Mouse (Mus musculus): ENCODE measurements around the gene Zscan20.
"Not testable (repeated sequence)": the region's sequence is repeated elsewhere in the genome, so short reads cannot be mapped to it uniquely, and the experiment has no call there.

Gene Zscan20

DNA sequence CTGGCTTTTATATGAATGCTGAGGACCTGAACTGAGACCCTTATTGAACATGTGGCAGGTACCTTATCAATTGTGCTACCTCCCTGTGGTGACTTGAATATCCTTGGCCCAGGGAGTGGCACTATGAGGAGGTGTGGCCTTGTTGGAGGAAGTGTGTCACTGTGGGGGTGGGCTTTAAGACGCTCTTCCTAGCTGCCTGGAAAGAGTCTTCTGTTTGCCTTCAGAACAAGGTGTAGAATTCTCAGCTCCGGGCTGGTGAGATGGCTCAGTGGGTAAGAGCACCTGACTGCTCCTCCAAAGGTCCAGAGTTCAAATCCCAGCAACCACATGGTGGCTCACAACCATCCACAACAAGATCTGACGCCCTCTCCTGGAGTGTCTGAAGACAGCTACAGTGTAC, 1.8 kb upstream of the Zscan20 start:
- not testable (repeated sequence) for DNase-seq

DNA sequence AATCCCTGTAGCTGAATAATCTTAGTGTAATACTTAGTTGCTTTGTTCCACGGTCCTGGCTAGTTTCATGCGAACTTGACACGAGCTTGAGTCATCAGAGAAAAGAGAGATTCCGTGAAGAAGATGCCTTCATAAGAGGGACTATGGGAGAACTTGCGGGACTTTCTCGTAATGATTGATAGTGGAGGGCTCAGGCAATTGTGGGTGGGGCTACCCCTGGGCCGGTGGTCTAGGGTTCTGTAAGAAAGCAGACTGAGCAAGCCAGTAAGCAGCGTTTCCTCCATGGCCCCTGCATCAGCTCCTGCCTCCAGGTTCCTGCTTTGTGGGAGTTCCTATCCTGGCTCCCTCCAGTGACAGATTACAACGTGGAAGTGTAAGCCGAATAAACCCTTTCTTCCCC, 808 bp upstream of the Zscan20 start:
- peak; percentile 36 for DNase-seq

DNA sequence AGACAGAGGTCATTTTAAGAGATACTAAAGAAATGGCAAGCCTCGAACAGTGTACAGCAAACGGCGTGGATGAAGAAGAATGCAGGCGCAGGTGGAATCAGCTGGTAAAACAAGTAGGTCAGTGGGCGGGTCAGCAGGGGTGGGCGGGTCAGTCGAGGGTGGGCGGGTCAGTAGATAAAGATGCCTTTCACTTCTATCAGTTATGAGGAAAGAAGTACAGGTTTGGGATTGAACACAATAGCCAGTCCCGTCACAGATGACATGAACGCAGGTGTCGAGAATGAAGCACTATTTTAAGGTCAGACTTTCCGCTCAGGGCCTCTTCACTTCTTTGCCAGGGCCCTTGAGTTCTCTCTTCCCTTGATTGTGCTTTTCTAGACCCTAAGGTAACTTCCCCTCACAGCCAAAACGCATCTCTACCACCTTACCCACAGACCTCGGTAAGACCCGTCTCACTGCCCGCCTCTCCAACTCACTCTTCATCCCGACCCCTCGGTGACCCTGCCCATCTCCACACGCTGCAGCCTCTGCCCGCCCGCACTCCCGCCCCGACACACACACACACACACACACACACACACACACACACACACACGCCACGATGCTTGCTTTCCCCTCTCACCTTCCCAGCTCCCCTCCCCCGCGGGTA, 498 bp downstream of the Zscan20 start:
- no peak for DNase-seq

DNA sequence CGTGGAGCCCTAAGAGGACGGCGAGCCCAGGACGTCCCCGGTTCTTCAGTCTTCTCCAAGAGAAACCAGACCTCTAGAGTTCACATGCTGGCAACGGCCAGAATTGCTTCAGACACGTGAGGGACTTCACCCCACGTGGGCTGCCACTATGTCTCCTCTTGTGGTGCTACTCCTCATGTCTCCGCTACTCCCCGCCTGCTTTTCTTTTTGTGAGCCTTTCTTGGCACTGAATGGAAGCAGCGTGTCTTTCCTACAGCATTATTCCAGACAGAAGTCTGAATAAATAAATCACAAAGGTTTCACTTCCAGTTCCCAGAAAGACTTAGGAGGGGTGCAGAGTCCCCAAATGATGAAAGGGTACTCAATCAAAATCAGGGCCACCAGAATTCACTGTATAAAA, 2.2 kb downstream of the Zscan20 start:
- DNase-seq = no peak

- DNase-seq = no peak
Observed at GRCm38 (mm10) chr4:128606586-128606985, 3.3 kb downstream of the Zscan20 start.

DNA sequence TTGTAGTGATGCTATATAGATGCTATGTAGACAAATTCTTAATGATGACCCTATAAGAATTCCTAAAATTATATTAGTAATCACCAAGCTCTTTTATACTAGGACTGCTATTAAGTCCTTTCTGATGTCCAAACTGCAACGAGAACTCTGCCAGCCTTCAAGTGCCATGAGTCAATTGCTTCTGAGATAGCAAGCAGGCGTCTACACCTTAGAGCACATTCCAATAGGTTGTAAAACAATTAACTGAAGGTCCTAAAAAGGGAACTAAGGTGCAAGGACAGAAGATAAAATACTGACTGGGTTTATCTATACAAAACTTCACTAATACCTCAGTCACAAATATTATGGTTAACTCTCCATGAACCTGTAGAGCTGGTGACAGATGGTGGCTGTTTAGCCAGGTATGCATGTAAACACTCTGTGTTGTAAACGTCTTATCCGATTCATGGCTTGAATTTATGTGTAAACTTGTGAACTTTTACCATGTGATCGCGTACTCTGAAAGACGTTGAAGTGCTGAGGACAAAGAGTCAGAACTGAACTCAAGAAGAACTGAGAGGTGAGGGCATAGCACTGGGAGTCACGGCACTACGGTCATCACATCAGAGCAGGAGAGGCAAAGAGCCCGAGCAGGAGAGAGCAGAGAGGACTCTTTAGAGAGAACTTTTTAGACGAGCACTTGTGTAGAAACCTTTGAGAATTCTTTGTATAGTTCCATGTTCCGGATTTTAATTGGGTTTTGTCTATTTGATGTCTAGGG, 11.9 kb downstream of the Zscan20 start:
- no peak for DNase-seq

DNA sequence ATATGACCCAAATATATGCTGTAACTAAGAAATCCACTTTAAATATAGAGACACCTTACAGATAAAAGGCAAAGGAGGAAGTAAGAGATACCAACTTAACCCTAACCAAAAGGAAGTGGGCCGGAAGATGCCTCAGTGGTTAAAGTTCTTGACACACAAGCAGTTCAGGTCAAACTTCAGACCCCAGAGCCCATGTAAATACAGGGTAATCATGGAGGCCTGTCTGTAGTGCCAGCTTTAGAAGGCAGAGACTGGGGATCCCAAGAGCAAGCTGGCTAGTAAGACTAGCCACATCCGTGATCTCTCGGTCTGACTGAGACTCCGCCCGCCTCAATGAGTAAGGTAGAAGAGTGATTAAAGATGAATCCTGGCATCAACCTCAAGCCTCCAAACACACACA, 15.8 kb downstream of the Zscan20 start:
- DNase-seq = peak; percentile 41

- no peak for DNase-seq
Observed at GRCm38 (mm10) chr4:128593286-128593685, 16.6 kb downstream of the Zscan20 start.

DNA sequence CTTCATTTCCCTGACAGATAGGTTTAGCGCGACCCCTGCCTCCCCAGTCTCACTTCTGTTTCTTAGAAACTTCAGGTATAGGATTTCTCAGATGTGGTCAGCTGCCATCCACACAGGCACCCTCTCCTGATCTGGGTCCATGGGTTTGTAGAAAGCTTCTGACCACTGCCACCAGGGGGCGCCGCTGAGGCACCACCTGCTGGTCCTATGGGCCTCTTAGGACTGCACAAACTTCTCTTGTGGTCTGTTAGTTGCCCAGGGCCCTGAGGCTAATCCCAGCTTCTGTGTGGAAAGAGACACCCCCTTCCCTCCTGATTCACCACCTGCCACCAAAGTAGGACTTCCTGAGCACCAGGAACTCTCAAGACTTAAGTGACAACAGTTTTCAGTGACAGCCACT, 30.7 kb downstream of the Zscan20 start:
- peak; percentile 80 for DNase-seq

GRCm38 (mm10) chr4:128575811-128576210, 34.1 kb downstream of the Zscan20 start:
- DNase-seq = no peak

- peak; percentile 38 for DNase-seq
Observed at GRCm38 (mm10) chr4:128560327-128560726, 49.6 kb downstream of the Zscan20 start.

GRCm38 (mm10) chr4:128554198-128554597, 55.7 kb downstream of the Zscan20 start:
- DNase-seq = no peak

- no peak for DNase-seq
Observed at GRCm38 (mm10) chr4:128550756-128551155, 59.1 kb downstream of the Zscan20 start.

DNA sequence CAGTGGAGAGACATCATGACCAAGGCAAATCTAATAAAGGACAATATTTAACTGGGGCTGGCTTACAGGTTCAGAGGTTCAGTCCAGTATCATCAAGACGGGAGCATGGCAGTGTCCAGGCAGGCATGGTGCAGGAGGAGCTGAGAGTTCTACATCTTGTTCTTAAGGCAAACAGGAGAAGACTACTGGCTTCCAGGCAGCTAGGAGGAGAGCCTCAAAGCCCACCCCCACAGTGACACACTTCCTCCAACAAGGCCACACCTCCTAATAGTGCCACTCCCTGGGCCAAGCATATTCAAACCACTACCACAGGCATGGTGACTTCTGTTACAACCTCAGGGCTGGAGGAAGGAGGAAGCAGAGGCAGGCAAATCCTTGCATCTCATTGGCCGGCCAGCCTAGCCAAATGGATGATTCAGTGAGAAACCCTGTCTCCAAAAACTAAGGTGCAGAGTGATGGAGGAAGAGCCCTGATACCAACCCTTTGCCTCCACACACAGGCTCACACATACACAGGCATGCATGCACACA, 65.9 kb downstream of the Zscan20 start:
- DNase-seq = not testable (repeated sequence)

GRCm38 (mm10) chr4:128543378-128543777, 66.5 kb downstream of the Zscan20 start:
- DNase-seq = peak; percentile 61

Data from thymus, postnatal 4 days (tissue).